Mouse (Mus musculus) CD4-positive, CD25-positive, alpha-beta regulatory T cell, adult 9 weeks (primary cell): ENCODE measurements around the gene Timm13. TPM values are rescaled to one million over a fixed set of nuclear protein-coding genes. Genes with fewer than 3 reads are reported as not detected.

Experiments used
- polyA plus RNA-seq: library from polyadenylated mRNA; unstranded; fragments of 100-300 nt; shearing (Covaris generic); gene quantifications from one replicate; pipeline ENCODE4 v1.2.1, GENCODE M21; 2017

The Timm13 gene
- 269 TPM for polyA plus RNA-seq

DNA sequence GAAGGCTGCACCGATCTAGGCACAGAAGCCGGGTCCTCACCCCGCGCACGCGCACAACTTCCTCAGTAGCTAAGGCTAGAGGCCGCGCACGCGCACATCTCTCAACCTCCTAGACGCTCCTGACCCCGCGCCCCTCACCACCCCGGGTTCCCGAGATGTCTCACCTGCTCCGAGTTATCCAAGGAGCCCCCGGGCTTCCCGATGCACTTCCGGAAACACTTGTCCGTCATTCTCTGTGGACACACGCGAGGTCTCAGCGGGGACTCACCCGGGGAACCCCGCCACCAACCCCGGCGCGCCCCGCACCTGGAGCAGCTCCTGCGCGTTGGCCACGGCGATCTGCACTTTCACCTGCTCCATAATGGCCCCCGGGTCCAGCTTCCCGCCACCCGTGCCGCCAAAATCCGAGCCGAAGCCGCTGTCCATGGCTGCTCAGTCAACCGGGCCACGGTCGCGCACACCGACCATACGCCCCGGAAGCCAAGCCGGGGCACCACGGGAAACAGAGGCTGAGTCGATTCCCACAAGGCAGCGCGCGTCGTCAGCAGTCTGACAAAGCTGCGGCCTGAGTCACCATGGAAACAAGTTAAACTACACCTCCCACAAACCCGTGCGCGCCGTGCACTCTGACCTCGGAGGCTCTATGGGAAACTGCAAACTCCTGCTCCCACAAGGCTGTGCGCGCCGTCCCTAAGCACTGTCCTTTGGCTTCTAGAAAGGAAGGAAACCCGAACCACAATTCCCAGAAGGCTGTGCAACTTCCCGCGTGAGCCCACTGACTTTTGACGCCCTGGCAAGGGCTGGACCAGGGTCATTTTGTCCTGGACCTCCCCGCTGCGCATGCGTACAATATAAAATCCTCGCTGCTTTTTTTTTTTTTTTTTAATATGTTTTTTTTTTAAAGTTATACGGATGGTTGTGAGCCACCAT lies at the start of gene Timm13:
Gene Timm13, minus strand, starts transcription at position 652 of the 930 bp plus-strand sequence.

DNA sequence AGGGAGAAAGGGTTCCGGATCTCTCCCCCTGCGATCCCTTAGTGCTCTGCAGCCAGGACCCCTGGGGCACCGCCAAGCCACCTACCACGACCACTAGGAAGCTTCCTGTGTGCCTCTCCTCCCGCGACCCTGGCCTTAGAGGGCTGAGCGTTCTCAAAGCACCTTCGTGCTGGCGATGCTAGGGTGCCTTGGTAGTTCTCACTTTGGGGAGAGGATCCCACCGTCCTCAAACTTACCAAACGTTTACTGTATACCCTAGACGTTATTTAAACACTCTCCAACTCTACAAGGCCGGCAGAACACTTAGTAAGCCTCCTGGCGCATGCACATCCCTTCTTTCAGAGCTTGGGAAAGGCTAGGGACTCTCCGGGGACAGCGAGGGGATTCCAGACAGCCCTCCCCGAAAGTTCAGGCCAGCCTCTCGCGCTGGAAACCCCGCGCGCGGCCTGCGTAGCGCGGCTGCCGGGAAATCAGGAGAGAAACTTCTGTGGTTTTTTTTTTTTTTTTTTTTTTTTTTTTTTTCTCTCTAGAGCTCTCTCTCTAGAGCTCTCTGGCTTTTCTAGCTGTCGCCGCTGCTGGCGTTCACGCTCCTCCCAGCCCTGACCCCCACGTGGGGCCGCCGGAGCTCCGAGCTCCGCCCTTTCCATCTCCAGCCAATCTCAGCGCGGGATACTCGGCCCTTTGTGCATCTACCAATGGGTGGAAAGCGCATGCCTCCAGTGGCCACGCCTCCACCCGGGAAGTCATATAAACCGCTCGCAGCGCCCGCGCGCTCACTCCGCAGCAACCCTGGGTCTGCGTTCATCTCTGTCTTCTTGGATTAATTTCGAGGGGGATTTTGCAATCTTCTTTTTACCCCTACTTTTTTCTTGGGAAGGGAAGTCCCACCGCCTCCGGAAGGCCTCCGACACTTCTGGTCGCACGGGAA lies 28.8 kb upstream of the Timm13 start, which contains the start of gene Gadd45b:
Gene Gadd45b, plus strand, starts transcription at position 775 of the 928 bp plus-strand sequence.

DNA sequence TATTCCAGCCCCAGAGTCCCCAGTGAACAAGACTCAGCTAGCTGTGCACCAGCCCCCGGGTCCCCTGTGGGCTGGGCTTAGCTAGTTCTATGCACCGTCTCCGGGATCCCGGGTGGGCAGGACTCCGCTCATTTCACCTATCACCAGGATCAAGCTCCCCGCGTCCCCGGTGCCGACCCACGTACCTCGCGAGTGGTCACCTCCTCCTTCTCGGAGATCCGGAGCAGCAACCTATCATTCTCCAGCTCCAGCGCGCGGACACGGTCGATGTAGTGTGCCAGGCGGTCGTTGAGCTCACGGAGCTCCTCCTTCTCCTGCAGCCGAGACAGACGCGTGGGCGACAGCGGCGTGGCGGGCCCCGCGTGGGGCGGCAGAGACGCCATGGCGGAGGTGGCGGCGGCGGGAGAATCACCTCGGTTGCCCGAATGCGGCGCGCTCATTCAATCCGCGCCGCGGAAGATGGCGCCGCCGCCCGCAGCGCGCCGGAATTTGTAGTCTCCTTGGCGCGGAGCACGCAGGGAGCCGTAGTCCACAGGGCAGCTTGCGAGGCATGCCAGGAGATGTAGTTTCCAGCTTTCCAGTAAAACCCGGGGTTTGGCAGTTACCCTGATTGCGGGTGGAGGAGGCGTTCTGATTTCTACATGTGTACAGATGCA lies 17.1 kb upstream of the Timm13 start, which contains the start of gene Lmnb2:
Gene Lmnb2, minus strand, starts transcription at position 467 of the 656 bp plus-strand sequence.

DNA sequence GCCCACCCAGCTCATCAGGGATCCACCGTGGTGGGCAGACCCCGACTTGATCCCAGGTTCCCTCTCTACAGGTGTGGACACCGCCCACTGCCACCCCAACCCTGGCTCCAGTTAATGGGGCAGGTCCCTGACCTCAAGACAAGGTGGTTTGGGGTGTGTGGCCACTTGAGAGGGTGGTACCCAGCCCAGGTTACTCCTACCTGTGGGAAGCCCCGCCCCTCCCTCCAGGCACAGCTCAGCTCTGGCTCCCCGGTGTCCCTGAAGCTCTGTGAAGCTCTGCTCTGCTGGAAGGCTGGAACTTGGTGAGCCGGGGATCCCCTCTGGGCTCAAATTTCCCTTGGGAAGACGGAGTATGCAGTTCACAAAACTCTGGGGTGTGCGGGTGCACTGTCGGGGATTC lies 29.2 kb downstream of the Timm13 start, which contains the start of gene Tmprss9:
Gene Tmprss9, plus strand, starts transcription at position 268 of the 400 bp plus-strand sequence.

DNA sequence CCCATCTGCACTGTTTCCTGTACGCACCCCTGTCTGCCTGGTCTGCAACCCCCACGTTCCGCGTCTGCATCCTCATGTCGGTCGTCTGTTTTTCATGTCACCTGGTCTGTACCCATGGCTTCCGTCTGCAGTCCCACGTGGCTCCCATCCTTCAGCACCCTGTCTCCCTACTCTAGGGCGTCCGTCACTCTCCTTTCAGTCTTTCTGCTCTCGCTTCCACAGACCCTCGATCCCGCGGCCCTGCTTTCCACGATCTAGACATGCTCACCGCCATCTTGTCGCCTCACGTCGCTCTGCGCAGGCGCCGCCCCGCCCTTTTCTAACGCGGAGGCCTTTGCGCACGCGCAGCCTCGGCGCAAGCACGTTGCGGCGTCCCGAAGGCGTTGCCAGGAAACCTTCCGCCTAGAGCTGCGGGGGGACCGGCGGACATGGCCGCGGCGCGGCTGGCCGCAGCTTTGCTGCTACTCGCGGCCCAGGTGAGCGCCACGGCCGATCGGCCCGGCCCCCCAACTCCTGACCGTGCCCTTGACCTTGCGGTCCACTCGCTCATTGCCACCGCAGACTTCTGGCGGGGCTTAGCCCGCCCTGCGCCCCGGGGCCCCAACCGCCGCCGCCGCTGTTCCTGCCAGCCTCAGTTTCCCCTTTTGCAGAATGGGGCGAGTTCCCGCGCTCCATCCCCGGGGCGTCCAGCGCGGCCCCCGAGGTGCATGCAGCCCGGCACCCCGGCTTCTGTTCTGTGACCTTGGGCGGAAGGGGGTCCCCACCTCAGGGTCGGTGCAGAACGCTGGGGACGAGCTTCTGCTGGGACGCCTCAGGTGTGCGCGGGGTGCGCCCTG lies 45.6 kb downstream of the Timm13 start, which contains the start of the genes Lsm7 and Sppl2b:
Gene Lsm7, minus strand, starts transcription at position 297 of the 836 bp plus-strand sequence.
Gene Sppl2b, plus strand, starts transcription at position 363 of the 836 bp plus-strand sequence.

Other genes starting within 250 kb of the Timm13 start
- gene Btbd2, start 243.9 kb downstream of the Timm13 start, polyA plus RNA-seq, result 4.2 TPM
- 15.4 TPM for gene Mknk2, start 222.9 kb downstream of the Timm13 start, polyA plus RNA-seq
- gene Mob3a, start 199.0 kb downstream of the Timm13 start, polyA plus RNA-seq, result 385 TPM
- 188 TPM for gene Izumo4, start 198.8 kb downstream of the Timm13 start, polyA plus RNA-seq
- gene Ap3d1, start 158.7 kb downstream of the Timm13 start, polyA plus RNA-seq, result 34.9 TPM
- 7.6 TPM for gene Dot1l, start 145.8 kb downstream of the Timm13 start, polyA plus RNA-seq
- gene Sf3a2, start 102.8 kb downstream of the Timm13 start, polyA plus RNA-seq, result 98.7 TPM
- gene Plekhj1, start 102.3 kb downstream of the Timm13 start, polyA plus RNA-seq, result 166 TPM
- gene Amh, start 95.7 kb downstream of the Timm13 start, polyA plus RNA-seq, result not detected
- gene Jsrp1, start 87.5 kb downstream of the Timm13 start, polyA plus RNA-seq, result not detected
- 2,307 TPM for gene Oaz1, start 74.3 kb downstream of the Timm13 start, polyA plus RNA-seq
- not detected for gene Lingo3, start 56.9 kb downstream of the Timm13 start, polyA plus RNA-seq
- gene Lsm7, start 45.8 kb downstream of the Timm13 start, polyA plus RNA-seq, result 236 TPM
- 35.5 TPM for gene Sppl2b, start 45.7 kb downstream of the Timm13 start, polyA plus RNA-seq
- not detected for gene Tmprss9, start 29.1 kb downstream of the Timm13 start, polyA plus RNA-seq
- gene Lmnb2, start 17.3 kb upstream of the Timm13 start, polyA plus RNA-seq, result 10.1 TPM
- 80.1 TPM for gene Gadd45b, start 29.1 kb upstream of the Timm13 start, polyA plus RNA-seq
- 0.14 TPM for gene Gng7, start 114.0 kb upstream of the Timm13 start, polyA plus RNA-seq
- gene Diras1, start 124.7 kb upstream of the Timm13 start, polyA plus RNA-seq, result not detected
- 11.8 TPM for gene Slc39a3, start 136.5 kb upstream of the Timm13 start, polyA plus RNA-seq
- gene Sgta, start 159.2 kb upstream of the Timm13 start, polyA plus RNA-seq, result 113 TPM
- gene Thop1, start 169.1 kb upstream of the Timm13 start, polyA plus RNA-seq, result 8.0 TPM
- gene Creb3l3, start 197.9 kb upstream of the Timm13 start, polyA plus RNA-seq, result 0.25 TPM
- 31.9 TPM for gene Map2k2, start 204.9 kb upstream of the Timm13 start, polyA plus RNA-seq
- gene Zbtb7a, start 234.3 kb upstream of the Timm13 start, polyA plus RNA-seq, result 18.9 TPM